Mouse (Mus musculus) hindbrain, embryonic 12.5 days (tissue): Measurements from ENCODE around the gene Fam178b. TPM values are rescaled to one million over a fixed set of nuclear protein-coding genes. Genes with fewer than 3 reads are reported as not detected.

Experiments
- ATAC-seq: fragments of 200-750 bp; cut with Nextera tagmentation; 2 replicates; pipeline ENCODE4 v1.8.0; 2017; ENCODE audit warnings: moderate TSS enrichment; ENCODE audit not compliant: low FRiP score
- H3K27ac ChIP-seq: fragments of 300-500 bp; sonication (generic); 2 replicates; pipeline ENCODE4 v1.5.1; 2016; ENCODE audit warnings: mild to moderate bottlenecking
- H3K27me3 ChIP-seq: fragments of 300-500 bp; sonication (generic); 2 replicates; pipeline ENCODE4 v1.6.1; 2016; ENCODE audit warnings: mild to moderate bottlenecking
- H3K36me3 ChIP-seq: fragments of 300-500 bp; sonication (generic); 2 replicates; pipeline ENCODE4 v1.6.1; 2016; ENCODE audit warnings: mild to moderate bottlenecking
- H3K4me1 ChIP-seq: fragments of 300-500 bp; sonication (generic); 2 replicates; pipeline ENCODE4 v1.6.1; 2016
- H3K4me2 ChIP-seq: fragments of 300-500 bp; sonication (generic); replicated peaks from 2 replicates; pipeline ENCODE4 v1.6.1; 2016; ENCODE audit warnings: mild to moderate bottlenecking
- H3K4me3 ChIP-seq: fragments of 300-500 bp; sonication (generic); 2 replicates; pipeline ENCODE4 v1.5.1; 2016; ENCODE audit warnings: mild to moderate bottlenecking
- H3K9ac ChIP-seq: fragments of 300-500 bp; sonication (generic); 2 replicates; pipeline ENCODE4 v1.6.1; 2016; ENCODE audit warnings: mild to moderate bottlenecking, moderate library complexity
- H3K9me3 ChIP-seq: fragments of 300-500 bp; sonication (generic); replicated peaks from 2 replicates; pipeline ENCODE4 v1.6.1; 2016; ENCODE audit warnings: mild to moderate bottlenecking
- WGBS: fragments of 180-500 bp; shearing (Covaris S2); methylation state at CpG from one replicate; pipeline ENCODE4 v1.1.7; 2016; 5-methylcytosine and 5-hydroxymethylcytosine counted together
- polyA plus RNA-seq: library from polyadenylated mRNA; unstranded; fragments of >200 nt; fragmentation: Nextera tagmentation; extraction: Ambion mirVana; gene quantifications from 2 replicates; pipeline ENCODE4 v1.2.1, GENCODE M21; 2016

Gene Fam178b
- polyA plus RNA-seq, 1 experiment from 2014 or later = 0.67 TPM

GRCm38 (mm10) chr1:36589486-36589885, 93.5 kb downstream of the Fam178b start:
- 43% methylated on average over 6 of the region's 6 CpGs for WGBS
- no peak overlapping the region for H3K9ac ChIP-seq
- no peak overlapping the region for H3K4me2 ChIP-seq
- 0 out of 2 replicates have a peak overlapping the region, but pooled peaks have one; percentile 13 for H3K27ac ChIP-seq
- no peaks in the 10 kb centered on the region; the same call in 1 of the 2 replicates for H3K27me3 ChIP-seq
- H3K9me3 ChIP-seq = no peaks in the 10 kb centered on the region
- H3K4me3 ChIP-seq = no peak overlapping the region
- ATAC-seq = no peak
- H3K4me1 ChIP-seq = peaks cover 24% of the 10 kb centered on the region
- no peaks in the 10 kb centered on the region for H3K36me3 ChIP-seq

GRCm38 (mm10) chr1:36588476-36589450, 94.2 kb downstream of the Fam178b start:
- WGBS = 52% methylated on average over 13 of the region's 13 CpGs
- Histone ChIP-seq H3K4me1 (peaks cover 25% of the 10 kb centered on the region), H3K4me3 (no peak overlapping the region), H3K4me2 (no peak overlapping the region), H3K27me3 (peaks cover 7% of the 10 kb centered on the region; the same call in 1 of the 2 replicates), H3K36me3 (no peaks in the 10 kb centered on the region), H3K9ac (peak overlapping the region; percentile 24; the same call in 1 of the 2 replicates), H3K9me3 (no peaks in the 10 kb centered on the region), H3K27ac (peak overlapping the region; percentile 13; the same call in 1 of the 2 replicates)
- ATAC-seq = 0 out of 2 replicates have a peak, but pooled peaks have one; percentile 53

GRCm38 (mm10) chr1:36587860-36588259, 95.1 kb downstream of the Fam178b start:
- WGBS = 91% methylated on average over 6 of the region's 6 CpGs
- no peaks in the 10 kb centered on the region for H3K9me3 ChIP-seq
- H3K4me2 ChIP-seq = no peak overlapping the region
- H3K4me1 ChIP-seq = peaks cover 25% of the 10 kb centered on the region
- no peak overlapping the region for H3K27ac ChIP-seq
- H3K4me3 ChIP-seq = no peak overlapping the region
- no peak overlapping the region for H3K9ac ChIP-seq
- no peak for ATAC-seq
- peaks cover 14% of the 10 kb centered on the region for H3K27me3 ChIP-seq
- no peaks in the 10 kb centered on the region for H3K36me3 ChIP-seq

GRCm38 (mm10) chr1:36586288-36586687, 96.7 kb downstream of the Fam178b start:
- Histone ChIP-seq H3K4me1 (peaks cover 27% of the 10 kb centered on the region), H3K27me3 (peaks cover 17% of the 10 kb centered on the region), H3K4me3 (no peak overlapping the region), H3K9ac (no peak overlapping the region), H3K36me3 (no peaks in the 10 kb centered on the region), H3K4me2 (no peak overlapping the region), H3K27ac (no peak overlapping the region), H3K9me3 (no peaks in the 10 kb centered on the region)
- 38% methylated on average over 4 of the region's 4 CpGs for WGBS
- no peak for ATAC-seq

- Histone ChIP-seq H3K9ac (no peak overlapping the region), H3K36me3 (no peaks in the 10 kb centered on the region), H3K4me2 (no peak overlapping the region), H3K4me3 (no peak overlapping the region), H3K4me1 (peaks cover 26% of the 10 kb centered on the region), H3K27me3 (peaks cover 17% of the 10 kb centered on the region), H3K27ac (no peak overlapping the region), H3K9me3 (no peaks in the 10 kb centered on the region)
- WGBS = 81% methylated on average over 8 of the region's 8 CpGs
- no peak for ATAC-seq
Measured at GRCm38 (mm10) chr1:36583408-36584116, 99.4 kb downstream of the Fam178b start.

GRCm38 (mm10) chr1:36582211-36582610, 100.8 kb downstream of the Fam178b start:
- Histone ChIP-seq H3K4me3 (no peak overlapping the region), H3K4me2 (no peak overlapping the region)
- 72% methylated on average over 8 of the region's 8 CpGs for WGBS

GRCm38 (mm10) chr1:36581260-36581659, 101.7 kb downstream of the Fam178b start:
- H3K4me1 ChIP-seq = peaks cover 25% of the 10 kb centered on the region
- no peak overlapping the region for H3K9ac ChIP-seq
- H3K9me3 ChIP-seq = no peaks in the 10 kb centered on the region
- H3K4me2 ChIP-seq = no peak overlapping the region
- no peak for ATAC-seq
- no peak overlapping the region; the same call in 1 of the 2 replicates for H3K27ac ChIP-seq
- WGBS = 54% methylated on average over 5 of the region's 5 CpGs
- H3K4me3 ChIP-seq = no peak overlapping the region
- peaks cover 30% of the 10 kb centered on the region for H3K27me3 ChIP-seq
- no peaks in the 10 kb centered on the region for H3K36me3 ChIP-seq

More at GRCm38 (mm10) chr1:36582211-36582610, 100.8 kb downstream of the Fam178b start:
- Histone ChIP-seq H3K27ac (no peak overlapping the region), H3K9me3 (no peaks in the 10 kb centered on the region), H3K36me3 (no peaks in the 10 kb centered on the region), H3K9ac (no peak overlapping the region), H3K27me3 (peaks cover 27% of the 10 kb centered on the region), H3K4me1 (peaks cover 21% of the 10 kb centered on the region)
- ATAC-seq = no peak

- Histone ChIP-seq H3K4me2 (peak overlapping the region; percentile 41), H3K9me3 (no peaks in the 10 kb centered on the region), H3K4me1 (peaks cover 25% of the 10 kb centered on the region), H3K9ac (peak overlapping the region; percentile 41; the same call in 1 of the 2 replicates), H3K4me3 (peak overlapping the region; percentile 10; the same call in 1 of the 2 replicates), H3K27me3 (peaks cover 30% of the 10 kb centered on the region), H3K27ac (peak overlapping the region; percentile 89), H3K36me3 (no peaks in the 10 kb centered on the region)
- ATAC-seq = peak; percentile 87
- 2% methylated on average over 17 of the region's 17 CpGs for WGBS
Measured at GRCm38 (mm10) chr1:36580384-36581207, 102.4 kb downstream of the Fam178b start.

GRCm38 (mm10) chr1:36579974-36580383, 103.0 kb downstream of the Fam178b start:
- H3K27me3 ChIP-seq = peaks cover 30% of the 10 kb centered on the region
- peak overlapping the region; percentile 41 for H3K4me2 ChIP-seq
- H3K27ac ChIP-seq = peak overlapping the region; percentile 89
- no peaks in the 10 kb centered on the region for H3K9me3 ChIP-seq
- peak overlapping the region; percentile 10; the same call in 1 of the 2 replicates for H3K4me3 ChIP-seq
- 18% methylated on average over 6 of the region's 6 CpGs for WGBS
- peak overlapping the region; percentile 41 for H3K9ac ChIP-seq
- H3K4me1 ChIP-seq = peaks cover 25% of the 10 kb centered on the region
- ATAC-seq = peak; percentile 46
- no peaks in the 10 kb centered on the region for H3K36me3 ChIP-seq

GRCm38 (mm10) chr1:36576991-36577675, 105.8 kb downstream of the Fam178b start:
- 75% methylated on average over 6 of the region's 6 CpGs for WGBS
- peaks cover 32% of the 10 kb centered on the region for H3K4me1 ChIP-seq
- H3K4me2 ChIP-seq = no peak overlapping the region
- H3K4me3 ChIP-seq = no peak overlapping the region
- H3K9me3 ChIP-seq = no peaks in the 10 kb centered on the region
- no peak overlapping the region for H3K27ac ChIP-seq
- no peak for ATAC-seq
- peaks cover 15% of the 10 kb centered on the region for H3K27me3 ChIP-seq
- H3K9ac ChIP-seq = no peak overlapping the region
- no peaks in the 10 kb centered on the region for H3K36me3 ChIP-seq

GRCm38 (mm10) chr1:36575347-36575746, 107.6 kb downstream of the Fam178b start:
- Histone ChIP-seq H3K9me3 (no peaks in the 10 kb centered on the region), H3K27ac (no peak overlapping the region), H3K4me2 (no peak overlapping the region), H3K4me3 (no peak overlapping the region), H3K9ac (no peak overlapping the region), H3K4me1 (peaks cover 20% of the 10 kb centered on the region), H3K36me3 (no peaks in the 10 kb centered on the region), H3K27me3 (peaks cover 13% of the 10 kb centered on the region)
- ATAC-seq = no peak
- 62% methylated on average over 6 of the region's 6 CpGs for WGBS
